Mouse (Mus musculus) adrenal gland, postnatal 0 days (tissue): Measurements from ENCODE around the gene Gosr1. TPM values are rescaled to one million over a fixed set of nuclear protein-coding genes. Genes with fewer than 3 reads are reported as not detected.

Experiments used
- polyA plus RNA-seq: library from polyadenylated mRNA; unstranded; fragments of >200 nt; fragmentation: Nextera tagmentation; extraction: Ambion mirVana; gene quantifications from 2 replicates; pipeline ENCODE4 v1.2.1, GENCODE M21; 2015

Gosr1 gene
- polyA plus RNA-seq = 18.4 and 30.7 TPM in 2 replicates

GRCm38 (mm10) chr11:76763053-76763740 is at the start of gene Gosr1:
Gene Gosr1, minus strand, starts transcription at chr11:76763579.

GRCm38 (mm10) chr11:76679508-76679907 is 83.9 kb downstream of the Gosr1 start, which contains the start of gene Trarg1:
Gene Trarg1, plus strand, starts transcription at chr11:76679808.

Other genes starting within 250 kb of the Gosr1 start
- gene Abr, start 141.3 kb downstream of the Gosr1 start, polyA plus RNA-seq = 18.5 and 22.1 TPM in 2 replicates
- not detected in 2 replicates for gene Bhlha9, start 91.1 kb downstream of the Gosr1 start, polyA plus RNA-seq
- 1.2 and 2.5 TPM in 2 replicates for gene Trarg1, start 83.8 kb downstream of the Gosr1 start, polyA plus RNA-seq
- gene Cpd, start 83.4 kb upstream of the Gosr1 start, polyA plus RNA-seq = 8.0 and 9.0 TPM in 2 replicates
- 2.6 and 3.2 TPM in 2 replicates for gene Tmigd1, start 138.6 kb upstream of the Gosr1 start, polyA plus RNA-seq
- 65.6 and 75.3 TPM in 2 replicates for gene Blmh, start 161.2 kb upstream of the Gosr1 start, polyA plus RNA-seq
- gene Slc6a4, start 235.0 kb upstream of the Gosr1 start, polyA plus RNA-seq = 2.0 and 4.5 TPM in 2 replicates